7 mouse cellular contexts compared by ENCODE assay signal in the genomic region with DNA sequence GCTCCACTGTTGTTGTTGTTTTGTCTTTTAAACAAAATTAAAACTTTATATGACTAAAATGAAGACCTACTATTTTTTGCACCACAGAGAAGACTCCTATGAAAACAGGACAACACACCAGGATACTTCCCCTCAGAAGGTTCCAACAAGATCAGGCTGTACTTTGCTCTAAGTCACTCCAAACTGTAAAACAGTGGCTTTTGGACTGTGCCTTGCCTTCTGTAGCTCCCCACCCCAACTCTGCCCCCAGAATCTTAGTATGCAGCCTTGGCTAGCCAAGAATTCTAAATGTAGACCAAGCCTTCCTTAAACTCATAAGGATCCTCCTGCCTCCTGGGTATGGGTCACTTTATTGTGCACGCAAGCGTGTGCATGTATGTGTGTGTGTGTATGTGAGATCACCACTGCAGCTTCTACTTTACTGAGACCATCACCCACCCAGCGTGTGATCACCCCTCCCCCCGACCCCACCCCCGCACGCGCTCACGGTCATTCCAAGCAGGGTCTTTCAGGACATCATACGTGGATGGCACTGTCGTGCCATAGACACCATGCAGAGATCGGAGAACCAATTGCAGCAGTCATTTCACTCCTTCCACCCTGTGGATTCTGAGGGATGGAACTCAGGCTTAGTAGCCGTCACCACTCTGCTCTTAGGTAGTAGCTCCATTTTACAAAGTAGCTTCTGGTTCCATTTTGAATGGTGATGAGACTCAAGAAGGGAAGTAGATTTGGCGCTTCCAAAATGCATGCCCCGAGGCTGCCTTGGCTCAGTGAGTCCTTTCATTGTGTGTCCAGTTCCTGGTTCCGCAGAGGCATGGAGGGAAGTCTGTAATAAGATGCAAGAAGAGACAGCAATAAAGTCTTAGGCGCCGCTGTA. TPM values are rescaled to one million over a fixed set of nuclear protein-coding genes. Genes with fewer than 3 reads are reported as not detected.
DNase-seq lines count a peak whose midpoint lies in the region; ATAC-seq lines count a peak whose summit lies in the region.

No protein-coding gene starts in this region.

- no peaks in the 10 kb centered on the region for H3K9me3 ChIP-seq in lung, embryonic 15.5 days
- H3K9me3 ChIP-seq in embryonic facial prominence, embryonic 13.5 days = no peaks in the 10 kb centered on the region
- H3K9me3 ChIP-seq in hindbrain, embryonic 15.5 days = no peaks in the 10 kb centered on the region
- H3K9me3 ChIP-seq in midbrain, embryonic 11.5 days (ENCODE audit: control insufficient read depth, low read length) = no peaks in the 10 kb centered on the region

- H3K4me2 ChIP-seq in lung, embryonic 15.5 days = peak overlapping the region; percentile 97
- H3K4me2 ChIP-seq in embryonic facial prominence, embryonic 13.5 days = peak overlapping the region; percentile 85
- peak overlapping the region; percentile 95 for H3K4me2 ChIP-seq in hindbrain, embryonic 15.5 days
- H3K4me2 ChIP-seq in midbrain, embryonic 11.5 days = peak overlapping the region; percentile 96

- H3K27me3 ChIP-seq in lung, embryonic 15.5 days = no peaks in the 10 kb centered on the region
- H3K27me3 ChIP-seq in embryonic facial prominence, embryonic 13.5 days = no peaks in the 10 kb centered on the region
- H3K27me3 ChIP-seq in hindbrain, embryonic 15.5 days = no peaks in the 10 kb centered on the region
- no peaks in the 10 kb centered on the region for H3K27me3 ChIP-seq in midbrain, embryonic 11.5 days (ENCODE audit: control insufficient read depth, insufficient read depth, low read length)

- H3K4me1 ChIP-seq in lung, embryonic 15.5 days = peaks cover 40% of the 10 kb centered on the region
- H3K4me1 ChIP-seq in embryonic facial prominence, embryonic 13.5 days = peaks cover 42% of the 10 kb centered on the region
- H3K4me1 ChIP-seq in hindbrain, embryonic 15.5 days (replicated peaks) = peaks cover 51% of the 10 kb centered on the region
- H3K4me1 ChIP-seq in midbrain, embryonic 11.5 days (ENCODE audit: control insufficient read depth, insufficient read depth, low read length) = peaks cover 22% of the 10 kb centered on the region

- peak; percentile 8; the same call in 1 of the 2 replicates for ATAC-seq in lung, embryonic 15.5 days (ENCODE audit: borderline replicate concordance, extremely low read depth, low FRiP score, low TSS enrichment)
- no peak for ATAC-seq in embryonic facial prominence, embryonic 13.5 days (ENCODE audit: insufficient number of reproducible peaks, insufficient read depth, low FRiP score, low TSS enrichment, low read depth)
- ATAC-seq in hindbrain, embryonic 15.5 days (ENCODE audit: low FRiP score, low read depth) = peak; percentile 13
- peak; percentile 12; the same call in 1 of the 2 replicates for ATAC-seq in midbrain, embryonic 11.5 days (ENCODE audit: low FRiP score)

- DNase-seq in lung, postnatal 4 days = no peak
- no peak for DNase-seq in midbrain, embryonic 11.5 days (ENCODE audit: low spot score, missing footprints)
- DNase-seq in right cerebral cortex, postnatal 14 days = no peak
- DNase-seq in MN1 (ENCODE audit: low spot score) = no peak

- H3K9ac ChIP-seq in lung, embryonic 15.5 days = peak overlapping the region; percentile 97
- peak overlapping the region; percentile 95 for H3K9ac ChIP-seq in embryonic facial prominence, embryonic 13.5 days
- peak overlapping the region; percentile 100 for H3K9ac ChIP-seq in hindbrain, embryonic 15.5 days
- H3K9ac ChIP-seq in midbrain, embryonic 11.5 days (ENCODE audit: low read length) = peak overlapping the region; percentile 93

- peak overlapping the region; percentile 77 for H3K27ac ChIP-seq in lung, embryonic 15.5 days
- H3K27ac ChIP-seq in embryonic facial prominence, embryonic 13.5 days = peak overlapping the region; percentile 84
- H3K27ac ChIP-seq in hindbrain, embryonic 15.5 days (replicated peaks) = peak overlapping the region; percentile 91
- peak overlapping the region; percentile 68 for H3K27ac ChIP-seq in midbrain, embryonic 11.5 days (ENCODE audit: low read depth, low read length)

- WGBS in lung, embryonic 15.5 days = 6% methylated on average over 17 of the region's 17 CpGs
- WGBS in embryonic facial prominence, embryonic 13.5 days = 5% methylated on average over 17 of the region's 17 CpGs
- WGBS in hindbrain, embryonic 15.5 days = 2% methylated on average over 17 of the region's 17 CpGs
- 10% methylated on average over 17 of the region's 17 CpGs for WGBS in midbrain, embryonic 11.5 days

- peak overlapping the region; percentile 75 for H3K4me3 ChIP-seq in lung, embryonic 15.5 days
- H3K4me3 ChIP-seq in embryonic facial prominence, embryonic 13.5 days = peak overlapping the region; percentile 84
- H3K4me3 ChIP-seq in hindbrain, embryonic 15.5 days = peak overlapping the region; percentile 96
- peak overlapping the region; percentile 88 for H3K4me3 ChIP-seq in midbrain, embryonic 11.5 days (ENCODE audit: low read depth, low read length)

- H3K36me3 ChIP-seq in lung, embryonic 15.5 days = no peaks in the 10 kb centered on the region
- no peaks in the 10 kb centered on the region for H3K36me3 ChIP-seq in embryonic facial prominence, embryonic 13.5 days
- H3K36me3 ChIP-seq in hindbrain, embryonic 15.5 days = 0 out of 2 replicates have a peak, but pooled peaks cover 3% of the 10 kb centered on the region
- no peaks in the 10 kb centered on the region for H3K36me3 ChIP-seq in midbrain, embryonic 11.5 days (ENCODE audit: control insufficient read depth, insufficient read depth, low read length)

RNA-seq across cellular contexts. Expression of a gene that starts 13.3 kb away (rescaled TPM):
- polyA plus RNA-seq in lung, embryonic 15.5 days (2015; fragmentation: Nextera tagmentation; extraction: Ambion mirVana) = 36.4 and 41.0 TPM in 2 replicates
- 15.8 and 21.5 TPM in 2 replicates for polyA plus RNA-seq in embryonic facial prominence, embryonic 13.5 days (2015; fragmentation: Nextera tagmentation; extraction: Ambion mirVana)
- 58.1 and 69.2 TPM in 2 replicates for polyA plus RNA-seq in hindbrain, embryonic 15.5 days (2015; fragmentation: Nextera tagmentation; extraction: Ambion mirVana)
- 13.4 and 18.7 TPM in 2 replicates for polyA plus RNA-seq in midbrain, embryonic 11.5 days (2014; fragmentation: Nextera tagmentation; extraction: Ambion mirVana)

RNA-seq across cellular contexts. Expression of a gene that starts 13.4 kb away (rescaled TPM):
- polyA plus RNA-seq in lung, embryonic 15.5 days (2015; fragmentation: Nextera tagmentation; extraction: Ambion mirVana) = 251 and 273 TPM in 2 replicates
- 193 and 206 TPM in 2 replicates for polyA plus RNA-seq in embryonic facial prominence, embryonic 13.5 days (2015; fragmentation: Nextera tagmentation; extraction: Ambion mirVana)
- 422 TPM in 2 replicates for polyA plus RNA-seq in hindbrain, embryonic 15.5 days (2015; fragmentation: Nextera tagmentation; extraction: Ambion mirVana)
- polyA plus RNA-seq in midbrain, embryonic 11.5 days (2014; fragmentation: Nextera tagmentation; extraction: Ambion mirVana) = 144 and 156 TPM in 2 replicates

RNA-seq across cellular contexts. Expression of a gene that starts 14.4 kb away (rescaled TPM):
- 2.5 and 2.8 TPM in 2 replicates for polyA plus RNA-seq in lung, embryonic 15.5 days (2015; fragmentation: Nextera tagmentation; extraction: Ambion mirVana)
- polyA plus RNA-seq in embryonic facial prominence, embryonic 13.5 days (2015; fragmentation: Nextera tagmentation; extraction: Ambion mirVana) = 1.7 and 1.8 TPM in 2 replicates
- polyA plus RNA-seq in hindbrain, embryonic 15.5 days (2015; fragmentation: Nextera tagmentation; extraction: Ambion mirVana) = 2.3 and 2.9 TPM in 2 replicates
- 0.59 and 0.92 TPM in 2 replicates for polyA plus RNA-seq in midbrain, embryonic 11.5 days (2014; fragmentation: Nextera tagmentation; extraction: Ambion mirVana)

RNA-seq across cellular contexts. Expression of a gene that starts 49.8 kb away (rescaled TPM):
- 19.1 and 19.5 TPM in 2 replicates for polyA plus RNA-seq in lung, embryonic 15.5 days (2015; fragmentation: Nextera tagmentation; extraction: Ambion mirVana)
- polyA plus RNA-seq in embryonic facial prominence, embryonic 13.5 days (2015; fragmentation: Nextera tagmentation; extraction: Ambion mirVana) = 18.0 and 22.9 TPM in 2 replicates
- polyA plus RNA-seq in hindbrain, embryonic 15.5 days (2015; fragmentation: Nextera tagmentation; extraction: Ambion mirVana) = 32.8 and 34.6 TPM in 2 replicates
- 20.0 and 22.8 TPM in 2 replicates for polyA plus RNA-seq in midbrain, embryonic 11.5 days (2014; fragmentation: Nextera tagmentation; extraction: Ambion mirVana)
